Mouse (Mus musculus) midbrain, embryonic 14.5 days (tissue): ENCODE results near the gene Zfp706. TPM values are rescaled to one million over a fixed set of nuclear protein-coding genes. Genes with fewer than 3 reads are reported as not detected.
A peak's percentile ranks its signal among the peaks of the same experiment; 100 is the strongest.

Experiments
- ATAC-seq: fragments of 200-750 bp; cut with Nextera tagmentation; 2 replicates; pipeline ENCODE4 v1.8.0; 2017; ENCODE audit warnings: moderate number of reproducible peaks, moderate library complexity; ENCODE audit not compliant: low FRiP score, low TSS enrichment
- DNase-seq: peaks from one replicate; pipeline ENCODE4 v3.0.0-alpha.2; 2015
- H3K27ac ChIP-seq: fragments of 300-500 bp; sonication (generic); replicated peaks from 2 replicates; pipeline ENCODE4 v1.5.1; 2014; ENCODE audit warnings: mild to moderate bottlenecking, low read depth, low read length, moderate library complexity
- H3K27me3 ChIP-seq: fragments of 300-500 bp; sonication (generic); 2 replicates; pipeline ENCODE4 v1.6.1; 2014; ENCODE audit warnings: low read length, control low read depth, mixed read lengths; ENCODE audit not compliant: control insufficient read depth, insufficient read depth
- H3K36me3 ChIP-seq: fragments of 300-500 bp; sonication (generic); 2 replicates; pipeline ENCODE4 v1.6.1; 2014; ENCODE audit warnings: low read length, control low read depth; ENCODE audit not compliant: control insufficient read depth, insufficient read depth
- H3K4me1 ChIP-seq: fragments of 300-500 bp; sonication (generic); 2 replicates; pipeline ENCODE4 v1.6.1; 2014; ENCODE audit warnings: mild to moderate bottlenecking, antibody characterized with exemption, low read length, control low read depth; ENCODE audit not compliant: control insufficient read depth, insufficient read depth
- H3K4me2 ChIP-seq: fragments of 300-500 bp; sonication (generic); 2 replicates; pipeline ENCODE4 v1.6.1; 2014; ENCODE audit warnings: mild to moderate bottlenecking, low read length, moderate library complexity
- H3K4me3 ChIP-seq: fragments of 300-500 bp; sonication (generic); replicated peaks from 2 replicates; pipeline ENCODE4 v1.5.1; 2014; ENCODE audit warnings: low read depth, low read length
- H3K9ac ChIP-seq: fragments of 300-500 bp; sonication (generic); replicated peaks from 2 replicates; pipeline ENCODE4 v1.6.1; 2014; ENCODE audit warnings: mild to moderate bottlenecking, low read length, moderate library complexity
- H3K9me3 ChIP-seq: fragments of 300-500 bp; sonication (generic); 2 replicates; pipeline ENCODE4 v1.6.1; 2016; ENCODE audit warnings: low read length, control low read depth, mixed read lengths; ENCODE audit not compliant: control insufficient read depth
- WGBS: fragments of 180-500 bp; shearing (Covaris S2); extraction: QIAGEN DNeasy Blood & Tissue Kit; methylation state at CpG from one replicate; pipeline ENCODE4 v1.1.7; 2014; 5-methylcytosine and 5-hydroxymethylcytosine counted together
- polyA plus RNA-seq: library from polyadenylated mRNA; unstranded; fragments of >200 nt; fragmentation: Nextera tagmentation; extraction: Ambion mirVana; gene quantifications from 2 replicates; pipeline ENCODE4 v1.2.1, GENCODE M21; 2014

Gene Zfp706
- polyA plus RNA-seq, 1 experiment from 2014 or later: 455 TPM

- DNase-seq: peak; percentile 14
- Histone ChIP-seq H3K36me3 (no peaks in the 10 kb centered on the region), H3K27ac (no peak overlapping the region), H3K4me3 (no peak overlapping the region), H3K4me1 (no peaks in the 10 kb centered on the region), H3K27me3 (no peaks in the 10 kb centered on the region), H3K9me3 (no peaks in the 10 kb centered on the region), H3K9ac (no peak overlapping the region), H3K4me2 (no peak overlapping the region)
- no peak for ATAC-seq
Observed at GRCm38 (mm10) chr15:37020581-37021245, 13.1 kb upstream of the Zfp706 start.

GRCm38 (mm10) chr15:37019434-37019833, 11.9 kb upstream of the Zfp706 start:
- Histone ChIP-seq H3K27ac (no peak overlapping the region), H3K4me3 (no peak overlapping the region), H3K9me3 (no peaks in the 10 kb centered on the region), H3K36me3 (no peaks in the 10 kb centered on the region), H3K4me2 (no peak overlapping the region), H3K9ac (no peak overlapping the region), H3K4me1 (no peaks in the 10 kb centered on the region), H3K27me3 (no peaks in the 10 kb centered on the region)
- no peak for ATAC-seq
- DNase-seq: no peak
- WGBS: 92% methylated on average over 3 of the region's 3 CpGs

GRCm38 (mm10) chr15:37011897-37012296, 4.3 kb upstream of the Zfp706 start:
- DNase-seq: no peak
- 91% methylated on average over 7 of the region's 7 CpGs for WGBS
- H3K4me1 ChIP-seq: 0 out of 2 replicates have a peak, but pooled peaks cover 6% of the 10 kb centered on the region
- H3K4me3 ChIP-seq: no peak overlapping the region
- no peak overlapping the region for H3K4me2 ChIP-seq
- H3K9ac ChIP-seq: no peak overlapping the region
- no peaks in the 10 kb centered on the region for H3K36me3 ChIP-seq
- H3K27ac ChIP-seq: no peak overlapping the region
- H3K9me3 ChIP-seq: no peaks in the 10 kb centered on the region
- no peak for ATAC-seq
- H3K27me3 ChIP-seq: no peaks in the 10 kb centered on the region

GRCm38 (mm10) chr15:37011316-37011715, 3.7 kb upstream of the Zfp706 start:
- DNase-seq (no peak), ATAC-seq (no peak)
- Histone ChIP-seq H3K27me3 (no peaks in the 10 kb centered on the region), H3K36me3 (no peaks in the 10 kb centered on the region), H3K4me1 (0 out of 2 replicates have a peak, but pooled peaks cover 7% of the 10 kb centered on the region), H3K4me3 (no peak overlapping the region), H3K9ac (no peak overlapping the region), H3K27ac (no peak overlapping the region), H3K4me2 (no peak overlapping the region), H3K9me3 (no peaks in the 10 kb centered on the region)
- WGBS: 98% methylated on average over 3 of the region's 3 CpGs

- no peak overlapping the region for H3K4me3 ChIP-seq
- H3K36me3 ChIP-seq: no peaks in the 10 kb centered on the region
- no peak for ATAC-seq
- H3K9me3 ChIP-seq: no peaks in the 10 kb centered on the region
- no peak overlapping the region for H3K9ac ChIP-seq
- H3K4me2 ChIP-seq: no peak overlapping the region; the same call in 1 of the 2 replicates
- H3K27me3 ChIP-seq: no peaks in the 10 kb centered on the region
- H3K27ac ChIP-seq: no peak overlapping the region
- H3K4me1 ChIP-seq: peaks cover 24% of the 10 kb centered on the region
- no peak for DNase-seq
Observed at GRCm38 (mm10) chr15:37008546-37008945, 973 bp upstream of the Zfp706 start.

GRCm38 (mm10) chr15:37007959-37008419, 416 bp upstream of the Zfp706 start:
- peak overlapping the region; percentile 82 for H3K4me3 ChIP-seq
- DNase-seq (no peak), ATAC-seq (no peak)
- H3K27me3 ChIP-seq: no peaks in the 10 kb centered on the region
- H3K4me1 ChIP-seq: peaks cover 24% of the 10 kb centered on the region
- H3K9ac ChIP-seq: peak overlapping the region; percentile 95
- peak overlapping the region; percentile 97 for H3K27ac ChIP-seq
- WGBS: 28% methylated on average over 8 of the region's 8 CpGs
- peak overlapping the region; percentile 57 for H3K4me2 ChIP-seq
- peaks cover 5% of the 10 kb centered on the region for H3K36me3 ChIP-seq
- no peaks in the 10 kb centered on the region for H3K9me3 ChIP-seq

- Histone ChIP-seq H3K36me3 (peaks cover 14% of the 10 kb centered on the region), H3K4me1 (peaks cover 24% of the 10 kb centered on the region), H3K27ac (peak overlapping the region; percentile 97), H3K9me3 (no peaks in the 10 kb centered on the region), H3K27me3 (no peaks in the 10 kb centered on the region), H3K4me3 (peak overlapping the region; percentile 82), H3K9ac (peak overlapping the region; percentile 94), H3K4me2 (peak overlapping the region; percentile 65)
- 1% methylated on average over 48 of the region's 48 CpGs for WGBS
- ATAC-seq (no peak; the same call in 1 of the 2 replicates), DNase-seq (peak; percentile 14)
Observed at GRCm38 (mm10) chr15:37006475-37007164, 953 bp downstream of the Zfp706 start.

- Histone ChIP-seq H3K9me3 (no peaks in the 10 kb centered on the region), H3K4me1 (peaks cover 24% of the 10 kb centered on the region), H3K9ac (peak overlapping the region; percentile 94), H3K4me2 (peak overlapping the region; percentile 65), H3K36me3 (peaks cover 20% of the 10 kb centered on the region), H3K4me3 (peak overlapping the region; percentile 82), H3K27me3 (no peaks in the 10 kb centered on the region), H3K27ac (peak overlapping the region; percentile 97; the same call in 1 of the 2 replicates)
- ATAC-seq (no peak), DNase-seq (no peak)
- WGBS: 42% methylated on average over 7 of the region's 7 CpGs
Observed at GRCm38 (mm10) chr15:37005793-37006474, 1.6 kb downstream of the Zfp706 start.
